Mouse (Mus musculus): Measurements from ENCODE around the gene Ripk3. TPM values are rescaled to one million over a fixed set of nuclear protein-coding genes. Genes with fewer than 3 reads are reported as not detected.
A peak's percentile ranks its signal among the peaks of the same experiment; 100 is the strongest.

Gene Ripk3
- total RNA-seq, 2 experiments from 2014 or later = 8.4 to 12.2 TPM

GRCm38 (mm10) chr14:55814885-55815284 lies 26.2 kb upstream of the Ripk3 start:
- DNase-seq (ENCODE audit: low spot score in 2 of 2) = peak in 1 of 2 experiments; percentile 55

- peak in 1 of 2 experiments; percentile 2 for DNase-seq (ENCODE audit: low spot score in 2 of 2)
These were observed 6.9 kb upstream of the Ripk3 start for GRCm38 (mm10) chr14:55795380-55796163.

DNA sequence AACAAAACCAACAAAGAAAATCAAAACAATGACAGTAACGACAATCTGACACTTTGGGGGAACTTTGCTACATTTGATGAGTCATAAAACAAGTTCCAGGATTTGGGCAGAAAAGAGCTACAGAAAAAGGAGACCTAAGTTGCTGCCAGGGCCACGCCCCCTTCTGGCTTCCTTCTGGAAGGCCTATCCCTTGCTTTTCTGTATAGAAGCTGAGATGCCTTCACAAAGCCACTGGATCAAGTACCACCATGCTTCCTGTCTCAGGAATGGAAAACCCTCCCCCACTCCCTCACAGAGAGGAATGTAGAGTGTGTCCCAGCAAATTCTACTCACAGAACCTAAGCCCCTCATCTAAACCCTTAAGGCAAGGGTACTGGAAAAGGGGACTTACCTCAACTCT lies 5.3 kb upstream of the Ripk3 start:
- DNase-seq (ENCODE audit: low spot score in 2 of 2) = no peak

DNA sequence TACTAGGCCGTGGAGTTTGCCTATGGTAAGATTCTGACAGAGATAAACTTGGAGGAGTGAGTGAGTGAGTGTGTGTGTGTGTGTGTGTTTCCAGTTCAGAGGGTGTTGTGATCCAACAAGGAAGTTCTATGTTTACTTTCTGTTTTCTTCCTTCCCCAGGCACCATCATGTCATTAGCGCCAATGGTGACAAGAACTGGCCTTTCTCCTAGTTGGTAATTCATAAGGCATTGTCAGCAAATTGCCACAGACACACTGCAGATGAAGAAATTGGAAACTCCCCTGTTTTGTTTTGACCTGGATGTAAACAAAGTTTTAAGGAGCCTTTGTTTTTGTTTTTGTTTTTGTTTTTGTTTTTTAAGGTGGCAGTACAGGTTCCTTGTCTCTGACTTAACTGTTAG lies 4.8 kb upstream of the Ripk3 start:
- DNase-seq (ENCODE audit: low spot score in 2 of 2) = no peak

DNA sequence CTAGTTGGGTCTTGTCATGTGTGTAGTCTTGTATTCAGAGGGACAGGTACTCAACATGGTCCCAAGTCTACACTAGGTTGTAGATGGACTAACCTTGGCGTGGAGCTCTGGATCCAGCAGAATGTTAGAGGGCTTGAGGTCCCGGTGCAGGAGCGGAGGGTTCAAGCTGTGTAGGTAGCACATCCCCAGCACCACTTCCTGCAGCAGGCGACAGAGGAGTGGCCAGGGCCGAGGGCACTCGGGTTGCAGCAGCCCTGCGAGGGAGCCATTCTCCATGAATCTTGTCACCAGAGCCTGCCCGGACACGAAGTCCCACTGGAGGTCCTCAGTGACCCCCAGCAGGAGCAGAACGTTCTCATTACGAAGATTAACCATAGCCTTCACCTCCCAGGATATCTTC lies 934 bp downstream of the Ripk3 start:
- DNase-seq (ENCODE audit: low spot score in 2 of 2) = no peak

DNA sequence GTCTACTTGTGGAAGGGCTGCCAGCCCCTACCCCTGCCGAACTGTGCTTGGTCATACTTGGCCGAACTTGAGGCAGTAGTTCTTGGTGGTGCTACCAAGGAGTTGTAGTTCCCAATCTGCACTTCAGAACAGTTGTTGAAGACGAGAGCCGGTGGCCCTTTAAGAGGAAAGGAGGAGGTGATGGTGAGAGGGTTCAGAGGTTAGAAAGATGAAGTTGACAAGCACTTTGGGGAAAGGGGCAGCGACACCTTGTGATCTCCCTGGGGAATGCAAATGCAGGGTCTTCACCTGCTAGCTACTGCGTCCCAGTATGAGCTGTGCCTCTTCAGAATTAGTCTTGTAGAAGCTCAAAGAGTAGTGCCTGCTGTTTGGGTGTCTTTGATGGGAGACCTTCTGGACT lies 3.5 kb downstream of the Ripk3 start:
- DNase-seq (ENCODE audit: low spot score in 2 of 2) = peak; percentile 1 to 2

DNA sequence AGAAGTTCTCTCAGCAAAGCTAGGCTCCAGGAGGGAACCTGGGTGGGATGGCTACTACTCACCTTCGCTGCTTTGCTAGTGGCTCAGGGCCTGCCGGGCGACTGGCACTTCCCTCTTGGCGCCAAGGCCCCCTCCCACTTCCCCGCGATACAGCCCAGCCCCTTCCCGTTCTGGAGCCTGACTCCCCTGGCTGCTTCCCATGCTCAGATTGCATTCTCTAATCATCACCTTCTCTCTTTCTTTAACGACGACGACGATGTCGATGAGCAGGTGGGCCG lies 4.8 kb downstream of the Ripk3 start, which contains the start of gene Adcy4:
Adcy4 (minus strand) TSS at position 138 of the 278 bp plus-strand sequence.
- DNase-seq (ENCODE audit: low spot score in 2 of 2) = peak; percentile 1

DNA sequence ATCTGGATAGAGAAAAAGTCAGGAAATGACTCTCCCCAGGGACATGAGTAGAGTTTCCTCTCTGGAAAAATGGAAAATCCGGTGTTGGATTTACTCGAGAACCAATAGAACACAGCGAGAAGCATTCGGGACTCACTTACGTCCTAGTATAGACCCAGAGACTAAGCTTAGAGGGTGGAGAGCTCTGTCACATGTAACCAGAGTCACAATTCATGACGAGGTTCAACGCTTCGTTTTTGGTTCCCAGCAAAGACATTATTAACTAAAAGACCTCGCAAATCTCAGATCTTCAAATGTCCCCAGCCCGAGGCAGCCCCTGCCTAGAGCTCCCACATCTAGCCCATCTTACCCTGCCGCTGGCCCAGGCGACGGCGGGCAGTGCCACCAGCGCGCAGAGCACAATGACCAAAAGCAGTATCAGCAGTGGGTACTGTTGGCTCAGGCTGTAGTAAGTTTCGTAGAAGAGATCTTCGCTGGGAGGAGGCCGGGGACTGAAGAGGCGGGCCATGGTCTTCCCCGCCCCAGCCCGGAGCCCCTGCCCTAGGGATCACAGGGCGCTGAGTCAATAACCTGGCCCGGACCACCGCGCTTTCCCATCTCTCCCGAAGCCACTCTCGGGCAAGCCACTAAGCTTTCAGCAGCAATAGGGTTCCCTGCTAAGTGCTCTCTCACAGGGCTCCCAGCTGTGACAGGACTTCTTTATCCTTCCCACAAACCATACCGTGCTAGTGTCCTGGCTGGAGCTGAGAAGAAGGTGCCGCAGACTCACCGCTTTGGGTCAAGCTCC lies 5.3 kb downstream of the Ripk3 start:
- DNase-seq (ENCODE audit: low spot score in 2 of 2) = peak; percentile 2 to 3

GRCm38 (mm10) chr14:55782361-55782960 lies 6.2 kb downstream of the Ripk3 start:
- DNase-seq (ENCODE audit: low spot score in 2 of 2) = peak; percentile 0 to 1

GRCm38 (mm10) chr14:55781310-55781709 lies 7.4 kb downstream of the Ripk3 start:
- DNase-seq (ENCODE audit: low spot score in 2 of 2) = peak; percentile 10 to 13

GRCm38 (mm10) chr14:55780736-55781135 lies 7.9 kb downstream of the Ripk3 start:
- peak; percentile 1 to 6 for DNase-seq (ENCODE audit: low spot score in 2 of 2)

DNA sequence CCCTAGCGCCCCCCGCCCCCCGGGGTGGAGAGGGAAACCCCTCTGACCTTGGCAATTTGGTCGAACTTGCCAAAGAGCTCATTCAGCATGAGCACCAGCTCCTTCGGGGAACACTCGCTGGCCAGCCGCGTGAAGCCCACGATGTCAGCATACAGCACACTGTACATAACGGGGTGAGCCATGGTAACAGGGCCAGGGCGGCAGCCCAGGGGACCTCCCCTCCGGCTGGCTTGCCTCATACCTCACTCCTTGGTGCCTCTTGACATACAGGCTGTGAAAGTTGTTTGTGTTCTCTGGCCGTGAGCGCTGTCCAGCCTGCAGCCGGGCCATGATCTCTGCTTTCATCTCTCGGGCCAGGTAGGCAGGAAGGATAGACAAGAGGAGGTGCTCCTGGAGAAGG lies 9.0 kb downstream of the Ripk3 start:
- peak in 1 of 2 experiments; percentile 1 for DNase-seq (ENCODE audit: low spot score in 2 of 2)

GRCm38 (mm10) chr14:55778686-55779085 lies 10.0 kb downstream of the Ripk3 start:
- no peak for DNase-seq (ENCODE audit: low spot score in 2 of 2)

- DNase-seq (ENCODE audit: low spot score in 2 of 2) = no peak
These were observed 10.9 kb downstream of the Ripk3 start for GRCm38 (mm10) chr14:55777806-55778205.

- no peak for DNase-seq (ENCODE audit: low spot score in 2 of 2)
These were observed 11.5 kb downstream of the Ripk3 start for GRCm38 (mm10) chr14:55777176-55777575.

DNA sequence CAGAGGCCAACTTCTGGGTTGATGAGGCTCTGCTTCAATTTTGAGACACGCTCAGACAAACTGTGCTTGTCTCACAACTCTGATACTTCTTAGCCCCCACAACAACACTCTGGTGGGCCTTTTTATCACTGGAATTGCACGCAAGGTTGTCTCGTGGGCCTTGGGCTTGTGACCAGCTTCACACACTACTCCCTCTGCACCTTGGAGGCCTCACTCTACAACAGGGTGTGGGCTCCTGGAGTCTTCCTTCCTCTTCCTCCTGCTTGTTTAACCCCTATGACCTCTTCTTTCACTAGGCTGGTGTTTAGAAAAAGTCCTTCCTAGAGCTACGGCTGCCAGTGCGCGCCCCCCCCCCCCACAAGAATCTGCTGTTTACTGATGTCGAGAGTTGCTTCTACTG lies 12.0 kb downstream of the Ripk3 start:
- no peak for DNase-seq (ENCODE audit: low spot score in 2 of 2)

GRCm38 (mm10) chr14:55769087-55769703 lies 19.5 kb downstream of the Ripk3 start:
- DNase-seq (ENCODE audit: low spot score in 2 of 2) = no peak

- no peak for DNase-seq (ENCODE audit: low spot score in 2 of 2)
These were observed 20.1 kb downstream of the Ripk3 start for GRCm38 (mm10) chr14:55768555-55768954.

DNA sequence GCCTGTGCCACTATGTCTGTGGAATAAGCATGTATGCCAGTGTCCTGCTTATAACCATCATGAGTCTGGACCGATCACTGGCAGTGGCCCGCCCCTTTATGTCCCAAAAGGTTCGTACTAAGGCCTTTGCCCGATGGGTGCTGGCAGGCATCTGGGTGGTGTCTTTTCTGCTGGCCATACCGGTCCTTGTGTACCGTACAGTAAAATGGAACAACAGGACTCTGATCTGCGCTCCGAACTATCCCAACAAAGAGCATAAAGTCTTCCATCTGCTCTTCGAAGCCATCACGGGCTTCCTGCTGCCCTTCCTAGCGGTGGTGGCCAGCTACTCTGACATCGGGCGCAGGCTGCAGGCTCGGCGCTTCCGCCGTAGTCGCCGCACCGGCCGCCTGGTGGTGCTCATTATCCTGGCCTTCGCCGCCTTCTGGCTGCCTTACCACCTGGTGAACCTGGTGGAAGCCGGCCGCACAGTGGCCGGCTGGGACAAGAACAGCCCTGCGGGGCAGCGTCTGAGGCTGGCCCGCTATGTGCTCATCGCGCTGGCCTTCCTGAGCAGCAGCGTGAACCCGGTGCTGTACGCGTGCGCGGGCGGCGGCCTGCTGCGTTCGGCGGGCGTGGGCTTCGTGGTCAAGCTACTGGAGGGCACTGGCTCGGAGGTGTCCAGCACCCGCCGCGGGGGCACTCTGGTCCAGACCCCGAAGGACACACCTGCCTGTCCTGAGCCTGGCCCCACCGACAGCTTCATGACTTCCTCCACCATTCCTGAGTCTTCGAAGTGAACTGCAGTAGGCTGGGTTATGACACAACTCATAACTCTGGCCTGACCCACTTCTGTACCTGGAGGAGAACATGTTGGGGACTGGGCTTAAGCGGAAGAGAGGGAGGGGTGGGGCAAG lies 20.9 kb downstream of the Ripk3 start:
- DNase-seq (ENCODE audit: low spot score in 2 of 2) = no peak

GRCm38 (mm10) chr14:55765696-55766095 lies 23.0 kb downstream of the Ripk3 start, which contains the start of gene Ltb4r1:
Gene Ltb4r1, plus strand, starts transcription at chr14:55765962.
- DNase-seq (ENCODE audit: low spot score in 2 of 2) = no peak

DNA sequence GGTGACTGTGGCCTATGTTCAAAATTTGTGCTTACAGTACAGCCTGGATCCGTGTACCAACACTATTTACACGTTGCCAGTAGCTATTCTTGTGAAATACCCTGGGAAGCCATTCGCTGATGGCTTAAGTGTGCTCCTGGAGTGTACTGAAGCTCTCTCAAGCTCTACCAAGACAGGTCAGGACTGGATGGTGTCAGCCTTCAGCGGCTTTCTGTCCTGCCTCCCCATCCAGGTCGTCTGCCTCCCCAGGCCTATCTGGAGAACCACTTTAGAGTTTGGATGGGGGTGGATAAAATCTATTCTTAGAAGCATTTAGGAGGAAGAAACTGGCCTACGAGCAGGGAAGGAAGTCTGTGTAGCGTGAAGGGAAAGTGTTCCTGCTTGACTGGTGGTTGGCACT lies 25.5 kb downstream of the Ripk3 start:
- no peak for DNase-seq (ENCODE audit: low spot score in 2 of 2)
